Mouse (Mus musculus): ENCODE data around the gene Runx2. TPM values are rescaled to one million over a fixed set of nuclear protein-coding genes. Genes with fewer than 3 reads are reported as not detected.

The Runx2 gene
- polyA plus RNA-seq, 1 experiment: 21.5 TPM

DNA sequence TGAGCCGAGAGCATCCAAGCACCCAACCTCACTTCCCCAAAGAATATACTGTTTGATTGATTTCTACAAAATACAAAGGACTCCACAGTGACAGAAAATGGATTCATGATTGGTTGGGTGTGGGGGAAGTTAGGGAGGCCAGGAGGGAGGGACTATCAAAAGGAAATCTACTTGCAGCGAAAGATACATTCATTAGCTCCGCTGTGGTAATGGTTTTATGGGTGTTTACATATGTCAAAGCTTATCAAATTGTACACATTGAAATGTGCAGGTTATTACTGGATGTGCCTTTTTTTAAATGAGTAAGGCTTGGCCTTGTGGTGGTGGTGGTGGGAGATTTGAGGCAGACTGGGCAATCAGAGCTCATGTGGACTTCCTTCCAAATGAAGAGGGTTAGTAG, 271.9 kb downstream of the Runx2 start:
- Histone ChIP-seq H3K4me1 (ENCODE audit: control insufficient read depth, insufficient read depth, low read length) (no peaks in the 10 kb centered on the region), H3K27ac (ENCODE audit: control insufficient read depth, insufficient read depth, low read depth, low read length, poor library complexity) (no peak overlapping the region), H3K4me3 (replicated peaks; ENCODE audit: control insufficient read depth, low read depth, low read length) (no peak overlapping the region)
- TF ChIP-seq CTCF (IDR thresholded peaks at IDR 0.05; ENCODE audit: control insufficient read depth, insufficient read depth, low read length) (no peak), POLR2A (IDR thresholded peaks at IDR 0.05; ENCODE audit: borderline replicate concordance, control insufficient read depth, low read depth, low read length) (no peak)
- WGBS: 74% methylated on average over 3 of the region's 3 CpGs

DNA sequence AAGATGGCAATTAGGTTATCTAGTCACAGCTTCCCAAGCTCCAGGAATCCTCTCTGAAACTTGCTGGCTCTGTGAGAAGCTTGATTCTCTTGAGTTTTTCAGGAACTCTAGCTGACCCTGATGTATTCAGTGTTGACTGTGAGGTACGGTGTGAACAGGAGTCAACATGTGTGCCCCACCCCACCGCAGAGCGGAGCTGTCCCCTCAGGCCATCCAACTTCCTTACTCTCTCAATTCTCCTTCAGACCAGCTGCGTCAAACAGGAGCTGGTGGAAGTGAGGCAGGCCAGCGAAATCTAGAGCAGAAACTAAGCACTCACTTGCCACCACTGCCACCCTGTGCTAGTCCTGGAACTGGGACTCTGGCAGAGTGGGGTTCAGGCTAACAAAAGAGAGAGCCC, 273.9 kb downstream of the Runx2 start:
- H3K27ac ChIP-seq (ENCODE audit: control insufficient read depth, insufficient read depth, low read depth, low read length, poor library complexity): no peak overlapping the region
- H3K4me1 ChIP-seq (ENCODE audit: control insufficient read depth, insufficient read depth, low read length): no peaks in the 10 kb centered on the region
- no peak overlapping the region for H3K4me3 ChIP-seq (replicated peaks; ENCODE audit: control insufficient read depth, low read depth, low read length)
- 48% methylated on average over 5 of the region's 5 CpGs for WGBS
- TF ChIP-seq POLR2A (IDR thresholded peaks at IDR 0.05; ENCODE audit: borderline replicate concordance, control insufficient read depth, low read depth, low read length) (no peak), CTCF (IDR thresholded peaks at IDR 0.05; ENCODE audit: control insufficient read depth, insufficient read depth, low read length) (peak; percentile 53)

DNA sequence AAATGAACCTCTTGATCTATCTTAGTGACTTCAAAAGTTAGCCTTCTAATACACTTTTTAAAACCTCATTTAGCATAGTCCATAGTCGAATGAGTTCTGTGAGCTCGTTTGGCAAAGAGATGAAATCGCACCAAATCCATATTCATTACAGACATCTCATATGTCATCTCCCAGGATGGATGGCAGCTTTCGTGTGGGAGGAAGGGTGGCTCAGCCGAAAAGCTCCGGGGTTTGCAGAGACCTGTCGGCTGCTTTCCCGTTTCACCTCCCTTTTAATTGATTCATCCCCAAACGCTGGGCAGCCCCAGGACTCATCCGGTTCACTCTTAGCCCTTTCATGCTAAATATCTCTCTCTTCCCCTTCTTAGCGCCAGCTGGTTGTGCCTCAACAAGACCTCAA, 275.7 kb downstream of the Runx2 start:
- H3K4me3 ChIP-seq (replicated peaks; ENCODE audit: control insufficient read depth, low read depth, low read length): no peak overlapping the region
- no peaks in the 10 kb centered on the region for H3K4me1 ChIP-seq (ENCODE audit: control insufficient read depth, insufficient read depth, low read length)
- TF ChIP-seq CTCF (IDR thresholded peaks at IDR 0.05; ENCODE audit: control insufficient read depth, insufficient read depth, low read length) (no peak), POLR2A (IDR thresholded peaks at IDR 0.05; ENCODE audit: borderline replicate concordance, control insufficient read depth, low read depth, low read length) (no peak)
- no peak overlapping the region for H3K27ac ChIP-seq (ENCODE audit: control insufficient read depth, insufficient read depth, low read depth, low read length, poor library complexity)
- WGBS: 83% methylated on average over 11 of the region's 11 CpGs

DNA sequence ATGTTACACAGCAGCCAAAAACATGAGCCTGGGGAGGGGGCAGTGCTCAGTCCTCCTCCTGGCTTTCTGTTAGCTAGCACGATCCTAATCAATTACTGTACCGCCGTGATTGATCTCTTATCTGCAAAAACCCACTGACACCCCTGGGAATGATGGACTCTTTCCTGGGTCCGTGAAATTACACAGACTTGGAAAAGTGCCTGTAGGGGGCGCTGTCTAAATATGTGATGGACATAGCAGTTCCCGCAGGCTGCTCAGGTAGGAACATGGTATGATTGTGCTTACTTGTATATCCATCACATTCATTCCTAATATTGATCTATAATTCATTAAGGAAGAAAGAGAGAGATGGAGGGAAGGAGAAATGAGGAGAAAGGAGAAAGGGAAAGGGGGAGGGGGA, 284.6 kb downstream of the Runx2 start:
- WGBS: 62% methylated on average over 6 of the region's 6 CpGs
- no peak overlapping the region for H3K4me3 ChIP-seq (replicated peaks; ENCODE audit: control insufficient read depth, low read depth, low read length)
- no peaks in the 10 kb centered on the region for H3K4me1 ChIP-seq (ENCODE audit: control insufficient read depth, insufficient read depth, low read length)
- peak; percentile 24; the same call in 1 of the 2 replicates for TF ChIP-seq CTCF (IDR thresholded peaks at IDR 0.05; ENCODE audit: control insufficient read depth, insufficient read depth, low read length)
- no peak for TF ChIP-seq POLR2A (IDR thresholded peaks at IDR 0.05; ENCODE audit: borderline replicate concordance, control insufficient read depth, low read depth, low read length)
- H3K27ac ChIP-seq (ENCODE audit: control insufficient read depth, insufficient read depth, low read depth, low read length, poor library complexity): no peak overlapping the region

DNA sequence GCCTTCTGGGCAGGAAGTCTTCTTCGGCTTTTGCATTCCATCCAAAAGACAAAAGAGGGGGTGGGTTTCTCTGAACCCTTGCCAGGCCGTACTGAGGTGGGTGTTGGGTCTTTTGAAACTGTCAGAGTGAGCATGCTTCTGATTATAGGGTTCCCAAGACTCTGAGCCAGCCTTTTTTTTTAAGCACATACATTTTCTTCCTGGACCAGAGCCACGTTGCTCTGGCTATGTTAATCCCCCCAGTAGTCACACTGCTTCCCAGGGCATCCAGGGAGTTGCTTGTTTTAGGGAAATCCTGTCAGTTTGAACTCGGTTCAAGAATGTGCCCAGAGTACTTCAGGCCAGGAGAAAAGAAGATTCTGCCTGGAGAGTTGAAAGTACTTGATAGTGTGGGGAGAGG, 286.0 kb downstream of the Runx2 start:
- 73% methylated on average over 4 of the region's 4 CpGs for WGBS
- H3K27ac ChIP-seq (ENCODE audit: control insufficient read depth, insufficient read depth, low read depth, low read length, poor library complexity): no peak overlapping the region
- no peaks in the 10 kb centered on the region for H3K4me1 ChIP-seq (ENCODE audit: control insufficient read depth, insufficient read depth, low read length)
- TF ChIP-seq POLR2A (IDR thresholded peaks at IDR 0.05; ENCODE audit: borderline replicate concordance, control insufficient read depth, low read depth, low read length) (no peak), CTCF (IDR thresholded peaks at IDR 0.05; ENCODE audit: control insufficient read depth, insufficient read depth, low read length) (no peak)
- no peak overlapping the region for H3K4me3 ChIP-seq (replicated peaks; ENCODE audit: control insufficient read depth, low read depth, low read length)

- Histone ChIP-seq H3K27ac (ENCODE audit: control insufficient read depth, insufficient read depth, low read depth, low read length, poor library complexity) (no peak overlapping the region), H3K4me1 (ENCODE audit: control insufficient read depth, insufficient read depth, low read length) (no peaks in the 10 kb centered on the region), H3K4me3 (replicated peaks; ENCODE audit: control insufficient read depth, low read depth, low read length) (no peak overlapping the region)
- TF ChIP-seq CTCF (IDR thresholded peaks at IDR 0.05; ENCODE audit: control insufficient read depth, insufficient read depth, low read length): no peak
- no peak for TF ChIP-seq POLR2A (IDR thresholded peaks at IDR 0.05; ENCODE audit: borderline replicate concordance, control insufficient read depth, low read depth, low read length)
- WGBS: 66% methylated on average over 1 of the region's 1 CpGs
These were observed 290.5 kb downstream of the Runx2 start for GRCm38 (mm10) chr17:44524146-44524545.

GRCm38 (mm10) chr17:44522906-44523305, 291.7 kb downstream of the Runx2 start:
- TF ChIP-seq POLR2A (IDR thresholded peaks at IDR 0.05; ENCODE audit: borderline replicate concordance, control insufficient read depth, low read depth, low read length) (no peak), CTCF (IDR thresholded peaks at IDR 0.05; ENCODE audit: control insufficient read depth, insufficient read depth, low read length) (no peak)
- H3K4me3 ChIP-seq (replicated peaks; ENCODE audit: control insufficient read depth, low read depth, low read length): no peak overlapping the region
- 73% methylated on average over 5 of the region's 5 CpGs for WGBS
- no peak overlapping the region for H3K27ac ChIP-seq (ENCODE audit: control insufficient read depth, insufficient read depth, low read depth, low read length, poor library complexity)
- H3K4me1 ChIP-seq (ENCODE audit: control insufficient read depth, insufficient read depth, low read length): no peaks in the 10 kb centered on the region

DNA sequence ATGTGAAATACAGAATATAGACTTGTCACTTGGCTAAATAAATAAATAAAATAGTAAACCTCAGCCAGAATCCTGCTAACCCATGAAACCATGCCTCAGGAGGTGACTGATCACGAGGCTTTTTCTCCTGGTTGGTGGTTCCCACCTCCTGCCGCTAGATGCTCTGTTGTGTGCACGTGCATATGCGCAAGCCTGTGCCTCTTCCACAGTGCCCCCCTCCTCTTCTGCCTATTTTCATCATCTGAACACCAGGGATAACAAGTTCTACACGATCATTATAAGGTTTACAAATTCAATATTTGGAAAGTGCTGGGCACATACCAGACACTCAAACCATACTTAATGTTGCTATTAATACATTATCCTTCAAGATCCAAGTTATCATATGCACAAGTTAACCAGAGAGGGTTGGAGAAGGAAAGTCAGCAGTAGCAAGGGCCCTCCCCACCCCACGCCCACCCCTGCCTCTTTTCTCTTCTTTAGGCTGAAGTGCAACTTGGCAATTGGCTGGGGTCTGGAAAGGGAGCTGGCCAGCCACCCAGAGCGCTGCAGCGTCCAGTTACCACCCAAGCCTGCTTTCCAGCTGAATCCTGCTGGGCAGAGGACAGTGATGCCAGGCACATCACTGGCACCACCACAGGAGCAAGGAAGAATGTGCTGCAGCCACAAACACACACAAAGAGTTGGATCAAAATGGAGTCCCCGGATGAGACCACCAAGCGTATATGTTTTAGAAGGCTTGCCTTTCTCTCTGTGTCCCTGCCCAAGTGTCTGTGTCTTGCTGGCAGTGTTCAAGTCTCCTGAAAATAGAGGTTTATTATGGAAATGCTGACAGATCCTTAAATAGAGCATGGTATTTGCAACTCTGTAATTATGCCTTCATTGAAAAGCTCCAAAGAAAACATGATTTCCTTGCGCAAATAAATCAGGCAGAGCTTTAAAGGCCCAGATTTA, 294.2 kb downstream of the Runx2 start:
- 81% methylated on average over 11 of the region's 11 CpGs for WGBS
- H3K4me1 ChIP-seq (ENCODE audit: control insufficient read depth, insufficient read depth, low read length): no peaks in the 10 kb centered on the region
- H3K27ac ChIP-seq (ENCODE audit: control insufficient read depth, insufficient read depth, low read depth, low read length, poor library complexity): no peak overlapping the region
- TF ChIP-seq CTCF (IDR thresholded peaks at IDR 0.05; ENCODE audit: control insufficient read depth, insufficient read depth, low read length): no peak
- no peak for TF ChIP-seq POLR2A (IDR thresholded peaks at IDR 0.05; ENCODE audit: borderline replicate concordance, control insufficient read depth, low read depth, low read length)
- no peak overlapping the region for H3K4me3 ChIP-seq (replicated peaks; ENCODE audit: control insufficient read depth, low read depth, low read length)
